Mouse (Mus musculus) testis, adult 2 months (tissue): Measurements from ENCODE around the gene R3hdm2. TPM values are rescaled to one million over a fixed set of nuclear protein-coding genes. Genes with fewer than 3 reads are reported as not detected.

ENCODE experiments used
- H3K27ac ChIP-seq: fragments of 200-500 bp; 2 replicates; pipeline ENCODE4 v1.5.1; 2012; ENCODE audit warnings: low read depth, low read length; ENCODE audit not compliant: control insufficient read depth, insufficient read depth
- H3K27me3 ChIP-seq: fragments of 200-500 bp; 2 replicates; pipeline ENCODE4 v1.6.1; 2012; ENCODE audit warnings: mild to moderate bottlenecking, low read length, moderate library complexity; ENCODE audit not compliant: control insufficient read depth, insufficient read depth
- H3K36me3 ChIP-seq: fragments of 200-500 bp; 2 replicates; pipeline ENCODE4 v1.6.1; 2012; ENCODE audit warnings: mild to moderate bottlenecking, low read length; ENCODE audit not compliant: control insufficient read depth, insufficient read depth
- H3K4me1 ChIP-seq: fragments of 200-500 bp; 2 replicates; pipeline ENCODE4 v1.6.1; 2012; ENCODE audit warnings: low read length; ENCODE audit not compliant: control insufficient read depth, insufficient read depth
- H3K4me3 ChIP-seq: fragments of 200-500 bp; 2 replicates; pipeline ENCODE4 v1.5.1; 2012; ENCODE audit warnings: low read depth, mild to moderate bottlenecking, low read length, moderate library complexity, mixed read lengths; ENCODE audit not compliant: control insufficient read depth
- CTCF ChIP-seq: fragments of 200-500 bp; IDR thresholded peaks from 2 replicates; pipeline ENCODE4 v1.5.1; 2012; ENCODE audit warnings: low read depth, mild to moderate bottlenecking, inconsistent platforms, low read length, moderate library complexity; ENCODE audit not compliant: control insufficient read depth, insufficient read depth, insufficient replicate concordance
- POLR2A ChIP-seq: fragments of 200-500 bp; IDR thresholded peaks from 2 replicates; pipeline ENCODE4 v1.6.1; 2012; ENCODE audit warnings: low read depth, mild to moderate bottlenecking, inconsistent platforms, low read length, moderate library complexity; ENCODE audit not compliant: control insufficient read depth
- polyA plus RNA-seq: library from polyadenylated mRNA; depleted of rRNA; stranded (reverse); fragments of >200 nt; gene quantifications from 2 replicates; pipeline ENCODE4 v1.2.3, GENCODE M21; 2012

Gene R3hdm2
- polyA plus RNA-seq, 1 experiment: 56.0 TPM

DNA sequence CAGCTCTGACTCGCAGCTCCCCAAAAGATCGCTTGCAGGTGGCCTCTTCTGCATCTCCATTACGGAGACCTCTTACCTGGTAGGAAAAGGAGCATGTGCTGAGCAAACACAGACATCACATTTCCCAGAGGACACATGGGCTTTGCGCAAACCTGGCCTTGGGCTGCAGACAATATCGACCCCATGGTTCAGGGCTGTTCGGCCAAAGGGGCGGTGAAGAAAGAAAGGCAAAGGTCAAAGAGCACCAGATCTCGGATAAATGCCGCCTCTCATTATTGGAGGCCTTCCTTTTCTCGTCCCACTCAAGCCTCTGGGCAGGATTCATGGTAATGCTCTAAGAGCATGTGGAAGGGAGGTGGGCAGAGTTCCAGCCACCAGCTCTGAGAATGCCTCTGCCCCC is 24.8 kb upstream of the R3hdm2 start:
- Histone ChIP-seq H3K4me3 (no peak overlapping the region), H3K36me3 (no peaks in the 10 kb centered on the region), H3K4me1 (peaks cover 8% of the 10 kb centered on the region), H3K27me3 (no peaks in the 10 kb centered on the region), H3K27ac (no peak overlapping the region)
- no peak for TF ChIP-seq POLR2A
- no peak for TF ChIP-seq CTCF

GRCm38 (mm10) chr10:127360714-127361113 is 19.4 kb upstream of the R3hdm2 start:
- Histone ChIP-seq H3K4me3 (no peak overlapping the region), H3K36me3 (no peaks in the 10 kb centered on the region), H3K27me3 (no peaks in the 10 kb centered on the region), H3K27ac (no peak overlapping the region), H3K4me1 (no peaks in the 10 kb centered on the region)
- TF ChIP-seq CTCF (no peak), POLR2A (no peak)

DNA sequence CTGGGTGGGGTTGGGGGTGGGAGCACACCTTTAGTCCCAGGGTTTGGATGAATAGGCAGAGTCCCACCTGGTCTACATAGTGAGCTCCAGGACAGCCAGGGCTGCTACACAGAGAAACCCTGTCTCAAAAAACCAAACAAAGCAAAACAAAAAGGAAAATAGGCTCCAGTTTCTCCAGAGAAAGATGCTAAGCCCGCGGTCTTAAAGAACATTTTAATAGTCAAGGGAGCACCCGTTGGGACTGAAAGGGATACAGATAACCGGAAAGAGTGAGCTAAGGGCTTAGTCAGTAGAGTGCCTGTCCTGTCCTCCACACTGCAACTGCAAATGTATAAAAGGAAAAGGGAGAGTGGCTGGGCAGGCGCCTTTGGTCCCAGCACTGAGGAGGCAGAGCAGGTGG is 13.0 kb upstream of the R3hdm2 start:
- no peaks in the 10 kb centered on the region for H3K36me3 ChIP-seq
- no peak for TF ChIP-seq POLR2A
- no peak for TF ChIP-seq CTCF
- H3K4me3 ChIP-seq: no peak overlapping the region
- H3K27ac ChIP-seq: no peak overlapping the region
- no peaks in the 10 kb centered on the region for H3K27me3 ChIP-seq
- H3K4me1 ChIP-seq: peaks cover 8% of the 10 kb centered on the region

DNA sequence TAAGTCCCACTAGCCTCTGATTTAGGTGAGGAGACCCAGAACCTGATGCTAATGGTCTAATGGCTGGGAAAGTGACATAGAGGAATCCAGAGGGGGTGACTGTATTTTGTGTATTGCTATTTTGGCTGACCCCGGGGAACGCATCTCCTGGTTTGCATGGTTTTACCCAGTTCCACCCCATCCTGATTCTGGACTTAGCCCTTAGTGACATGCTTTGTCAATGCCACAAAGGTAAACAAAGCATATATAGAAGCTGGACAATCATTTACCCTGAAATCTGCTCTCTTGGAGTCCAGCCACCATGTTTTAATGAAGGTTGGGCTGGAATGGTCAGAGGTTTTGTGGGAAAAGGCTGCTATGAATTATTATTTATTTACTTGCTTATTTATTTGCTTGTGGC is 11.9 kb upstream of the R3hdm2 start:
- TF ChIP-seq POLR2A: no peak
- no peak for TF ChIP-seq CTCF
- no peaks in the 10 kb centered on the region for H3K27me3 ChIP-seq
- H3K4me3 ChIP-seq: no peak overlapping the region
- H3K27ac ChIP-seq: no peak overlapping the region
- no peaks in the 10 kb centered on the region for H3K36me3 ChIP-seq
- peaks cover 8% of the 10 kb centered on the region for H3K4me1 ChIP-seq

DNA sequence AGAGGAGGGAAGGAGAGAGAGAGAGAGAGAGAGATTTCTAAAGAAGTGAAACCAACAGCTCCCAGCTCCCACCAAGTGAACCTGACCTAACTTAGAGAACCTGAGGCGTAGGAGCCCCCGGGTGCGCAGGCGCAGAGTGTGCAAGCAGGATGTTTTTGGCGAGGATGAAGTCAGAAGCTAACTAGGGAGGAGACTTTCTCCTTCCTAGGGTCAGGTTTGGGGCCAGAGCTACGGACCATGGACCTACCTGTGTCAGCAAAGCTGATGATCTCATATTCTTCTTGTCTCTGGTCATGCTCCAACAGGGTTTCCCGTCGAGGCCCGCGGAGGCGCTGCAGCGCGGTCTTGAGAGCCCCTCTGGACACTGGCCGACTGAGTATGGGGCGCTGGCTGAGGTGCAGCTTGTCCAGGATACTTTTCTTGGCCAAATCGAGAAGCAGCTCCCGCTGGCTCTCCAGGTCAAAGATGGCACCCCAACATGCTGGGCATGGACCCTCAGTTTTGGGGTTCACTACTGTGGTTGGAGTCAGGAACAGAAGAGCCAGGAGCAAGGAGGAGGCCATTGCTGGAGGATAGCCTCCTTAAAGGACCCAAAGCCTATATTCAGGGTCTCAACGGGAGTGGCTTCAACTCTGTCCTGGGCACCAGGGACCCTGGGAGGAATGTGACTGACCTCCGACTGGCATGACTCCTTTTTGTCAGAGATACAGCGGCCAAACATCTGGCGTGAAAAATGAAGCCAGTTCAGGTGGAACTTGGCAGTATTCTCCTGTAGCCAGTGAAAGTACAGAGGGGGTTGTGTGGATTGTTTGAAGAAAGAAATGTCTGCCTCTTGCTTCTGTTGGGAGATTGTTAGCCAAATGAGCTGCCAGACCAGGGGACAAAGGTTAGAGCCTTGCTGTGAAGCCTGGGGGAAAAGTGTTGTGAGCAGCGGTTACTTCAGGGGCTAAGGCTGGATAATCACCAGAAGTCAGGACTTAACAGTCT is 10.0 kb upstream of the R3hdm2 start, which contains the start of gene Inhbc:
Inhbc (minus strand) TSS at position 598 of the 987 bp plus-strand sequence.
- no peaks in the 10 kb centered on the region for H3K27me3 ChIP-seq
- H3K27ac ChIP-seq: no peak within 1 kb of the TSS
- H3K4me1 ChIP-seq: peaks cover 8% of the 10 kb centered on the region
- H3K36me3 ChIP-seq: no peaks in the 10 kb centered on the region
- TF ChIP-seq POLR2A: no peak
- TF ChIP-seq CTCF: no peak
- H3K4me3 ChIP-seq: peak within 1 kb of the TSS; percentile 32

- Histone ChIP-seq H3K4me3 (no peak overlapping the region), H3K27ac (no peak overlapping the region), H3K4me1 (peaks cover 8% of the 10 kb centered on the region), H3K36me3 (no peaks in the 10 kb centered on the region), H3K27me3 (no peaks in the 10 kb centered on the region)
- TF ChIP-seq POLR2A (no peak), CTCF (no peak)
Measured at GRCm38 (mm10) chr10:127371023-127371422, 9.1 kb upstream of the R3hdm2 start.

- Histone ChIP-seq H3K36me3 (no peaks in the 10 kb centered on the region), H3K27me3 (no peaks in the 10 kb centered on the region), H3K4me3 (no peak overlapping the region), H3K4me1 (peaks cover 5% of the 10 kb centered on the region), H3K27ac (no peak overlapping the region)
- no peak for TF ChIP-seq POLR2A
- TF ChIP-seq CTCF: no peak
Measured at GRCm38 (mm10) chr10:127377700-127378099, 2.4 kb upstream of the R3hdm2 start.
